Mouse (Mus musculus): ENCODE results near the gene Ugt1a10.

Ugt1a10 gene

DNA sequence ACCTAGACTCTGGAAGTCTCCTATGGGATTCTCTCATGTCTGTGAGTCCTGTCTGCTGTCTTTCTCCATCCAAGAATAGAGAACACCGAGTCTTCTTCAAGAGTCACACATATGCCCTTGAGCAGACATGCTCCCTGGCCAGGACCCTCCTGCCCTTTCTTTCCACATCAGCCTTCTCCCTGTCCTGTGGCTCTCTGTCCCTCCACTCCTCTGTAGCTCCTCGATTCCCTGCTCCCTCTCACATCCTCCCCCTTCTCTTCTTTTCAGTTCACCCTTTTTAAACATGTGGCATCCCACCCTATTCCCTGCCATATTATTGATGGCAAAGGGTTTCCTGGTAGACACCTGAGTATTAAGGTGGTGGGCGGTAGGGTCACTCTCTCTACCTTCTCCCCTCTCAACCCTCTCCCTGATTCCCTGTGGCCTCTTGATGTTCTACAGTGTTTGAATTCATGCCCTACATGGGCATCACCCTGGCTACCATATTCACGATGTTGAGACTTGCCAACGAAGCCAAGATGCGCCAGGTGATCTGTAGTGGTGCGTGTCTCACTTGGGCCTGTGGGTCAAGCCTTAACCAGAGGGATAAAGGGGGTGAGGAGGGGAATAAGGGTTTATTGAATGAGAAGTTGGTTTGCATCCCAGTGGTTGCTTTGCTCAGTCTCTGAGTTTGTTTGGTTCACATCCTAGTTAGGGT lies 176.8 kb downstream of the Ugt1a10 start:
- DNase-seq (ENCODE audit: low spot score) = peak; percentile 18

DNA sequence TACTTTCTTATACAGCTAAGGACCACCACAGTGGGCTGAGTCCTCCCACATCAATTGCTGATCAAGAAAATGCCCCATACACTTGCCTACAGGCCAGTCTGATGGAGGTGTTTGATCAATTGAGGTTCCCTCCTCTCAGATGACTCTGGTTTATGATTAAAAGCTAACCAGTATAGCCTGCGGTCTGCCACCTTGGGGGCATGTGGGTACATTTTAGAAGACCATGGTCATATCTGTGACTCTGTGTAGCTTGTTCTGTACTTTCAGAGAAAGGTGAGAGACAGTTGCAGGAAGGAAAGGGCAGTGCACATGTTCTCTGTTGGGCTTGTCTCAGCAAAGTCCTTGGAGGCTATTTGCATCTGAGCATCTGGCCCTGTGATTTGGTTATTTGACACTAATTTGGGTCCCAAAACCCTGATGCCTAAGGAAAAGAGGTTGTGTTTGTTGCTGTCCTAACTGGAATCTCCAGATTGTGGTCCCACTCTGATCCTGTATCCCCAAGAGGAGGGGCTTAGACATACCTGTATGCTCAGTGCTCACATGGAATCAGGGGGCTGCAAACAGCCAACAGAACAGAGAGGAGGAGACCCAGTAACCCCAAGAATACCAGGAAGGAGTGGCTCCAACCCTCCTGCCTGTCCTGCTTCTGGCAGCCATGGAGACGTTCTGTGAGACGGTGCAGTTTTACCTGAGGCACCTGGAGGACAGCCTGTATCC lies 177.6 kb downstream of the Ugt1a10 start:
- peak; percentile 21 for DNase-seq (ENCODE audit: low spot score)

DNA sequence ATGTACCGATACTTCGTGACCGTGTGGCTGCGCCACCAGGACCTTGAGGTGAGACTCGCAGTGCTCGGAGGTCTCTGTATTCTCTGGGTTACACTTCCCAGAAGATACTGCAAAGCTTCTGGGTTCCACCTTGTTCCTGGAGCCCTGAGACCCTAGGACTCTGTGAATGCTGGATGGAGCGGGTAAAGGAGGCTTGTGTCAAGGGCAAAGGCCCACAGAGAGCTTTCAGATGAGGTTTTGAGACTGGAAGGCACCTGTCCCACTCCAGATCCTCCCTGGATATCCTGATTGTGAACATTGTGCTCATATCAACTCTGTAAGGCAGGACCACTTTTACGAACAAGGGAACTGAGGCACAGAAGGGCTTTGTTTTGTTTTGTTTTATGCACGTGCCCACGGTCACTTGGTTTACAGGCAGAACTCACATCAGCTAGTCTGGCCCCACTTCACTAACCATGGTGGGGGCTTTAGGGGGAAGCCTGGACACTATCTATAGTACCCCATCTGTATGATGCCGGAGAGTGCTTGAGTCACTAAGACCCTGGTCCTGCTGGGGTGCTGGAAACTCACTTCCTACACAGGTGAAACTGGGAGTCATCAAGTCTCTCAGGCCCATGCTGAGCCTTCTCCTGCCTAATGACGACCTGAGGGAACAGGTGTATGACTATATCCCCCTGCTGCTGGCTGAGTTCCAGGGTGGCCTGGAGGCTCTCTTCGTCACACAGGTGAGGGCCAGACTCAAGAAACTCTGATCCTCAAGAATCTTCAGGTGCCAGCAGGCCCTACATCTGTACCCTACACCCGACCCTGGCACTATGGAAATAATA lies 178.4 kb downstream of the Ugt1a10 start:
- peak; percentile 65 for DNase-seq (ENCODE audit: low spot score)

DNA sequence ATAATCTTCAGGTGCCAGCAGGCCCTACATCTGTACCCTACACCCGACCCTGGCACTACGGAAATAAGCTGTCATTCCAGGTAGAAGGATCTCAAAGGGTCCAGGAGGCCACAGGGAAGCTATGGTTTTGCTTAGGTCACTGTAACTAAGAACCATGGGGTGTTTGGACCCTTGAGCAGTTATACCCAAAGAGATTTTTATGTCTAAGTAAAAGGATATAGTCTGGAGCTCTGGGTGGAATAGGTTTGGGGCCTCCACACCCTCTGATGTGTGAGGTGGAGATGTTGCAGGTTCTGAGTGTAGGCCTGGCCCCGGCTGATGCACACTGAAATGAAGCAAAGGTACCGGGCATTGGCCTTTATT lies 179.0 kb downstream of the Ugt1a10 start:
- peak; percentile 11 for DNase-seq (ENCODE audit: low spot score)

DNA sequence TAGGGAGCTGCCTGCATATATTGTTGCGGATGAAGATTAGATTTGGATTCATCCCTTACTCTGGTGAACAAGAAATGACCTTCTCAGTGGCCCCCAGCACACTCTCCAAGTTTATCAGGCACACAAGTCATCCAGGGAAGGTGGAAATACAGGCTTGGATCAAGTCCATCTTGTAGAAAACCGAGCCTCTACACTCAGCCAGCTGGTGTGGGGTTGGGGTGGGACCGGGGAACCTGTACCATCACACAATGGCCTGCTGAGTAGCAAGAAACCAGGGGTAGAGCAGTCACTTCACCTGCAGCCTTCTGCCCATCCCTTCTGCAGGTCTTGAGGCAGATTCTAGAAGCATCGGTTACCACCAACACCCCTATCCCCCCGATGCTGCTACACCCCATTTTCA lies 179.5 kb downstream of the Ugt1a10 start:
- DNase-seq (ENCODE audit: low spot score) = peak; percentile 30

DNA sequence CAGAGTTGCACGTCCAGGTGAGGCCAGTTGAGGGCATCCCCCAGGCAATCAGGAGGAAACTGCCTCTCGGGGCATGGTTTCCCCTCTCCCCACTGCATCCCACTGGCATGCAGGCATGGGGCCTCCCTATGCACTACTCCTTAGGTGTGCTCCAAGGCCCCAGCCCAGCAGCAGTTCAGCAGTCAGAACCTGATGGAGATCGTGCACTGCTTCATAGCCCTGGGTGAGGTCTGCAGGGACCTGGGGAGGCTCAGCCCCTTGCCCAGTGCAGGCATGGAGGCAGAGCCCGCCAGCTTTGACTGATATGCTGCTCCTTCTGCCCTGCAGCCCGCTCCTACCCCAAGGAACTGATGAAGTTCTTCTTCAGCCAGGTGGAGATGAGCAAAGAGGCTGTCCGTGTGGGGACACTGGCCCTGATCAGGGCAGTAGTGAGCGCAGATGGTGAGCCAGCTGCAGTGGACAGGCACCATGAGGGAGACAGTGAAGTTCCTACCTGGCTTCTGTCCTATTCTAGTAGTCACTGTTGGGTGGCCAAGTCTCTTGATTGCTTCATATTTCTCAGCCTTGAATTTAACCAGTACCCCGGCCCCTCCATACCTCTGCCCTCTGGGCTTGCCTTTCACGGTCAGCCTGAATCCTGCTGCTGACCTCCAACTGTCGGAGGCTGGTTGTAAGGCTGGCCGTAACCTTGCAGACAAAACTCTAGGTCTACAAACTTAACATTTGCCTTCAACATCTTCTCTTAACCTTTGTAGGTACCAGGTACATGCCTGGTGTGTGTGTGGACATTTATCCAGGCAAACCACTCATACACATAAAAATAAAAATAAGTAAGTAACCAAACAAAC lies 180.1 kb downstream of the Ugt1a10 start:
- DNase-seq (ENCODE audit: low spot score) = peak; percentile 35

DNA sequence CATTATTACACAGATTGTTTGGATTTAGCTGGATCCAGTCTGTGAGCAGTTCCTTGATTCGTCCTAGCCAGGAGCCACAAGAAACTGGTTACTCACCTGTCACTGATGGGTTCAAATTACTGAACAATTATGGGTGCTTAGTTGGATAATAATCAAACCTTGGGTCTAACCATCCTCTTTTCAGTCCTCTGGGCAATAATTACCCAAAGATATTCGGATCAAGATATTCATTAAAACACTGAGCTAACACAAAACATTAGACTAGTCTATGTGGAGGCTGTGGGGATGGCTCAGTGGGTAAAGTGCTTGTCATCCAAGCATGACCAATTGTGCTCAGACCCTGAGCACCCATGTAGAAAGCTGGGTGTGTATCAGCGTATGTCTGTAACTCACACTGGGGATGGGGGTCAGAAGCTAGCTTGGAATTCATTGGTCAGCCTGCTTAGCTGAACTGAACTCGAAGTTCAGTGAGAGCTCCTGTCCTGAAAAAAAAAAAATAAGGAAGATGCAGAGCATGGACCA lies 180.8 kb downstream of the Ugt1a10 start:
- no peak for DNase-seq (ENCODE audit: low spot score)

DNA sequence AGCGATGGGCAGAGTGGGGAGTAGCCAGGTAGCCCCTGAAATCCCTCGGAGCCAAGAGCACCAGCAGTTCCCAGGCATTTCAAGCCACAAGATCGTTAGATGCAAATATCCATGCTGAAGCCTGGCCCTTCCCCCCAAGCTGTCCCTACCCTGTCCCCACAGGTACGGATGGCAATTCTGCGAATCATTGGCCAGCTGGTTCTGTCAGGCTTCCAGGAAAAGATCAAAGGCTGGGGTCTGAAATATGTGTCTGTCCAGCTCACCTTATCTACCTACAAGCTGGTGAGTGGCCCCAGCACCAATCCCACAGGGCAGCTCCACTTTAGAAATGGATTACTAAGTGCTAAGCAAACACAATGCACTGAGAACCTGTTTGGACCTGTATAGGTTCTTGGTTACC lies 182.1 kb downstream of the Ugt1a10 start:
- DNase-seq (ENCODE audit: low spot score) = no peak

DNA sequence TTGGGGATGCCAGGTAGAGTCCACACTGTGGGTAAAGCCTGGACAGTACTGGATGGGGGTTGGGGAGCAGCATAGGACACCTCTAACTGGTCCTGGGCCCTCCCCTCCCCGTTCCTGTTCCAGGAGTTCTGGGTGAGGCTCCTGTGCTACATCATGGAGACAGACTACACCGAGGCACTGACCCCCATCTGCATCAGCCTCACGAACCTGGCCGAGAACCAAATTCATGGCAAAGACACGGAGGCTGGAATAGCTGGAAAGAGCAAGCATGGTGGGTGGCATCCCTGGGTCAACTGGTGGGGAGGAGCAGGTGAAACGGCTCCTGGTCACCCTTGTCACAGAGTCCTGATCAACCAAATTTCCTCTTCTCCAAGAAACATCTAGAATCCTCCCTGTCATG lies 183.6 kb downstream of the Ugt1a10 start:
- DNase-seq (ENCODE audit: low spot score) = no peak

DNA sequence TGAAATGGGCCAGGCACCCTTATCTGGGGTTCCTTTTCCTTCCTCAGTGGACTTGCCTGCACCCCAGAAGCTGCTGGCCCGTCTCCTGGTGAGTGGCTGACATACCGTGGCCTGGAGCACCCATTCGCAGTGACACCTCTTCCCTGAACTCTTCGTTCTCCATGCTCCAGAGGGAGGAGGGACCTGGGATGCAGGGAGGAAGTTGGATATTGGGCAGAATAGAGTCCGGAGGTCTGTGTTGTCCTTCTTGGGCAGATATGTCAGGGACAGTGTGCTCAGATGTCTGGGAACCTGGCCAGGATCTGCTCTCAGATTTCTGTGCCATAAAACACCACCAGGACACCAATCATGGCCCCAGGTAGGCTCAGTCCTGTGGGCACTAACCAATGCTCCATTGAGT lies 184.9 kb downstream of the Ugt1a10 start:
- no peak for DNase-seq (ENCODE audit: low spot score)

DNA sequence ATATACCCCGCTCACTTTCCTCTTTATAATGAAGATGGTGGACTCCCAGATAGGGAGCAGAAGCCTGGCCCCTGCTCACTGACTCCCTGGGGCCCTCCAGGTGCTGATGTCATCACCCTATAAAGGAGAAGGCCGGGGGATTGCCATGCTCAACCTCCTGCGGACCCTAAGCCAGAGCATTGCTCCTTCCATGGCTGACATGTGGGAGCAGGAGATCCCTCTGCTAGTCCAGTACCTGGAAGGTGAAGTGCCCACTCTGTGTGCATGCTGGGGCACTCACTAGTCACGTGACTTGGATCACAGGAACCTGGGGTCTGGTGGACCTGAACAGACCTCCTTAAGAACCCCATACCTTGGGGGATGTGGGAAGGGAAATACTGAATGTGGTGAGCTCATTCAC lies 185.4 kb downstream of the Ugt1a10 start:
- DNase-seq (ENCODE audit: low spot score) = no peak

DNA sequence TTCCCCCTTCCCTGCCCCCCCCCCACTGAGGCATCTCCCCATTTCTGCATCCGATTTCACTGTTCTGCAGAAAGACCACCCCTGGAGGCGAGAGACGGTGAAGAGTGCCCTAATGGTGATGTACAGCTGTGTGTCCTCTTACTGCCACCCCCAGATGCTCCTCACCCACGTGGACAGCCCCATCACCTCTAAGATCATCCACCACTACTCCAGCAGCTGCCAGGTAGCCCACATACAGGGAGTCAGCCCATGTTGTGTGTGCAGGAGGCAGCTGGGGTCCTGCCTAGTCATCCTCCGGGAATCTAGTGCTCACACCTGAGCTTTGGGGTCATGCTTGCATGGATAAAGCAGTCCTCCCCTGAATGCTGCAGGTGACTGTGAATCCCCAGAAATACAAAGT lies 188.7 kb downstream of the Ugt1a10 start:
- DNase-seq (ENCODE audit: low spot score) = no peak

DNA sequence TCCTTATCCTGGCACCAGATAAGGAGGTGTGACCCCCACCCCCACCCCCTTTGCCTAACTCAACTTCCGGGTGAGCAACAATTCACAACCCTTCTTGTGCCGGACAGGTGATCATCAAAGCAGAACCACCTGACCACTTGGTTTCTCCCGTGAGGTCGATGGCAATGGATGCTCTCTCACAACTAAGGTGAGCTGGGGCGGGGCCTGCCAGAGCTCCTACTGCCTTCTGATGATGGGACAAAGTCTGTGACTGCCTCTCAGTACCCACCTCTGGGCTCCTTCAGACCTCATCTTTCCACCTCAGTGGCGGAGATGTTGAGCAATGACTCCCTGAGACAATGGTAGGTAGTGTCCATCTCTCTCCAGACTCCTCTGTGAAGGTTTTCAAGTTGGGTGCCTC lies 190.7 kb downstream of the Ugt1a10 start:
- DNase-seq (ENCODE audit: low spot score) = no peak

DNA sequence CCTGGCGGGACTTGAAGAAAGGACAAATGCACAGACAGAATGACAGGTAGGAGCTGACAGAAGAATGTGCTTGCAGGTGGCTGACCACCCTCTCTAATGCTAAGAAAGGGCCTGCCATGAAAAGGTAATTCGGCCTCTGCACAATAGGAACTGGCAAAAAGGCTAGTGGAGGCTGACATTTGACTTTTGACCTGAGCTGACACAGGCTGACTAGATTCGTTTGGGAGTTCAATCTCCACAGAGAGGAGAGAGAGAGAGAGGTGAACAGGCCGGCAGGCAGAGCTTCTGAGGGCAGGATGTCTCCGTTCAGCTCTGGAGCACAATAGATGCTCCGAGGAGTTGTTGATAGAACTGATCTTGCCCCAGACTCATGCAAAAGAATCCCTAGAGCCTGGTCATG lies 191.2 kb downstream of the Ugt1a10 start:
- no peak for DNase-seq (ENCODE audit: low spot score)

DNA sequence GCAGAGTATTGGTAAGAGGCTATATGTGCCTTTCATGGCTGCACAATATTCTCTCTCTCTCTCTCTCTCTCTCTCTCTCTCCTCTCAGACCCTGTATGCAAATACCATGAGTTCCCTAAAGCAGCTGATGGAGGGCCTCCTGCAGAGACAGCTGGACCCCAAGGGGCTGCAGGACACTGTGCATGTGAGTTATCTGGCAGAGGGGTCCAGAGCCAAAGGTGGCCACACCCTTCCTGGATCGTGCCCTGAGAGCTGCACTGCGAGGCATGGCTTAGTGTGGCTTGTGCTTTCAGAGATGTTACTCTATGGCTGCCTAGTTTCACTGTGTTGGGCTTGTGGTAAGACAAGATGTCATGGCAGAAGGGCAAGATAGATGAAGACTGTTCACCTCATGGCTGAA lies 192.5 kb downstream of the Ugt1a10 start:
- DNase-seq (ENCODE audit: low spot score) = no peak

DNA sequence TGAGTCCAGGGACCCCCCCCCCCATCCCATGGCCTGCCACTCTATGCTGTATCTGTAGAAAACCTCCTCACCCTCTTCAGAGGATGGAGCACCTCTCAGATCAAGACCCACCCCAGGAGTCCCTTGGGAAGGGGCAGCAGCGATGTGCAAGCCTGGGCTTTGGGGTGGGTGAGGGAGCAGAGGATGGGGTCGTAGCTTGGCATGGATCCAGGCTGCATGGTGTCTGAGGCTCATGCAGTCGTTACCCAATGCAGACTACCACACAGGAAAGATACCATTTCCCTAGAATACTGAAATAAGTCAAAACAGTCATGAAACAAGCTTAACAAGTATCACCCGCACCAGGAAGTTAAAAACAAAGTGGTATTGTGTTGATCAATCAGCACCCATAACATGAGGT lies 193.5 kb downstream of the Ugt1a10 start:
- no peak for DNase-seq (ENCODE audit: low spot score)

DNA sequence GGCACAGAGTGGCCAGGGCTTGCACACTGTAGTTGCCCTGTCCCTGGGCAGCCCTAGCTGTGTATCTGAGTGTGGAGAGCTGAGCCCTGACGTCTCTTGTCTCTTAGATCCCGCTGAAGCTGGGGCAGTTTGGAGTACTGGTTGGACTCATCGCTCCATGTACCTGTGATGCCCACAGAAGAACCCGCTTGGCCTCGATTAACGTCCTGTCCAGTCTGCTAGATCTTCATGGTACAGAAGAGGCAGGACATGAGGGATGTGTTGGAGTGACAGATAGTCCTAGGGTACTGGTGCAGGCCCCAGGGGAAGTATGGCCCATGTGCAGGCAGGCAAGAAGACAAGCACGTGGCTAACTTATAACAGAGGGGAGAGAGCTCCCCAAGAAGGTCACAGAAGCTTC lies 194.4 kb downstream of the Ugt1a10 start:
- DNase-seq (ENCODE audit: low spot score) = no peak

DNA sequence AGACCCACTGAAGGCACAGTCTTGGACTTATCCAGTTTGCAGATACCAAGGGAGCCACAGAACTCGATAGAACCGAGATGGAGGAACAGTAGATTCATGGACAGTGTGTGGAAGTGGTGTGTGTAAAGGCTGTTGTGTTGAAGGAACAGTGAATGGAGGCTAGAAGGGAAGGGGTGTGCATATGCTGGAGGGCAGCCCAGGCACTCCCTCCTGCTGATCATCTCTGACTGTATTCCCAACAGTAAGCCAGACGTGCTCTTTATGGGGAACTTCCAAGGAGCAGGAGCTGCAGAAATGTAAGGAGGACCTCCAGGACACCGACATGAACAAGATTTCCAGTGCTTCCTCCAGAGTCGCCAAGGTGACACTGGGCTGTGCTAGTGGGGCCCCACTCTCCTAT lies 194.8 kb downstream of the Ugt1a10 start:
- DNase-seq (ENCODE audit: low spot score) = no peak

DNA sequence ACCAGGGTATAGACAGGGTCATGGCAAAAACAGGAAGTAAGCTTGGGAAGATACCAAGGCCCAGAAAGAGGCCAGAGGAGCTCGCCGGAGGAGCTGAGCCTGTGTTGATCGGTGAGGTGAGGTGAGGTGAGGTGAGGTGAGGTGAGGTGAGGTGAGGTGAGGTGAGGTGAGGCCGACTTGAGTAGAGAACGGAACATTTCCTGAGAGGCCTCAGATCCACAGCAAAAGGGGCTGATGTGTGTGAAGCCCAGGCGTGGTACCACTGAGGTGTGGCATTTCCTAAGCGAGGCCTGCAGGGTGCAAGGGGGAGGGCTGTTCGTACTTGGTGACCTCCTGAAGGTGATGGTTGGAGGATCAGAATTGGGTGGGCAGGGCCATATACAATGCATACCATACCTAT lies 197.9 kb downstream of the Ugt1a10 start:
- no peak for DNase-seq (ENCODE audit: low spot score)

DNA sequence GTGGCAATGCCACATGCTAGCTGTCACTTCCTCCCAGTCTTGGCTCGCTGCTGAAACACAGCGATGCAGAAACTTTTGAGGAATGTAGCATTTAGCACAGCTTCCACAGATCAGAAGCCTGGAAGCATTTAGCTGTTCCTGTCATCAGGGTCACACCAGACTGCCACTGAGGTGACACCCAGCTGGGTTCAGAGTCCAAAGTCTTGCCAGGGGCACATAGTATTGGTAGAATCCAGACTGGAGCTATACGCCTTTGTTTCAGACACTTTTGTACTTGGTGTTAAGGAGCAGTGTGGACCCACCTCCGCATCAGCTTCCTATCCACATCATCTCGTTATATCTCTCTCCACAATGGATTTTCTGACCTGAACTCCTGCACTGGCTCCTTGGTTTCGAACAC lies 198.4 kb downstream of the Ugt1a10 start:
- no peak for DNase-seq (ENCODE audit: low spot score)

DNA sequence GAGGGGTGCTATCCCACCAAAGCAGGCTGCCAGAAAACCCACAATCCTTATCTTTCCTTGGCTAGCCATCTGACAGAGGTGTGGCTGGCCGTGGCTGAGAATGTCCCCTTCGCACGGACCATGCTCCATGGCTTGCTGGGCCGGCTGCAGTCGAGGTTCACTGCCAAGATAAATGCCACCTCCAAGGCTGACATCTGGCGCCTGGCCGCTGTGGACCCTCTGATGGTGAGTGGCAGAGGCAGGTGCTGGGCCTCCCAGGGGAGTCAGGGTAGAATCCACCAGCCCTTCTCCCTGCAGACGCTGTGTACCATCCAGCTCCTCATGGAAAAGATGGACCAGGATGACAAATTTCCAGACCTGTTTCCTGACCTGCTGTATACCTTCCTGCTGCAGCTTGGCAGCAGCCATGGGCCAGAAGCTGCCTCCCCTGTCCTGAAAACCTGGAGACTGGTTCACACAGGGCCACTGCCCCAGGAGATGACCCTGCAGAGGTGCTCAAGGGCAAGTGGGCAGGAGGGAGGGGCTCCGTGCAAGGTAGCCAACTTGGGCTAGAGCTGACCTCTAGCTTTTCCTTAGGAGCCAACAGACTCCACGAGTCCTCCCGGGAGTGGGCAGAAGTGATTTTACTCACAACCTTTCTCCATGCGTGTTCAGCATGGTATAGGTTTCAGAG lies 199.7 kb downstream of the Ugt1a10 start:
- DNase-seq (ENCODE audit: low spot score) = no peak

Data from urinary bladder, postnatal 10 days (tissue).